Mouse (Mus musculus): ENCODE data around the gene Fzr1. TPM values are rescaled to one million over a fixed set of nuclear protein-coding genes. Genes with fewer than 3 reads are reported as not detected.

Fzr1 gene
- total RNA-seq, 2 experiments from 2014 or later = 15.3 to 15.4 TPM

DNA sequence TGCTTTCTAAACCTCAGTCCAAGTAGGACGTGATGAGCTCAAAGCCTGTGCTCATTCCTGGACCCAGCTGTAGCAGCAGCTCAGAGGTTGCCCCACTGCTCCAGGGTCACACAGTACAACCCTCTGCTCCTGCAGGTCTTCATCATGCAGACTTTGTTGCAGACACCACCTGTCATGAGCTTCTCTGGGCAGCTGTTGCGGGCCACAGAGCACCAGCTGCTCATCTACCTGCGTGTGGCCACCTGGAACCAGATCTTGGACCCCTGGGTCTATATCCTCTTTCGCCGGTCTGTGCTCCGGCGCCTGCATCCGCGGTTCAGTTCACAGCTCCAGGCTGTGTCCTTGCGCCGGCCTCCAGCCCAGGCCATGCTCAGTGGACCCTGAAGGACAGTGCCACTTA is 44.0 kb downstream of the Fzr1 start:
- DNase-seq (ENCODE audit: low spot score) = no peak

DNA sequence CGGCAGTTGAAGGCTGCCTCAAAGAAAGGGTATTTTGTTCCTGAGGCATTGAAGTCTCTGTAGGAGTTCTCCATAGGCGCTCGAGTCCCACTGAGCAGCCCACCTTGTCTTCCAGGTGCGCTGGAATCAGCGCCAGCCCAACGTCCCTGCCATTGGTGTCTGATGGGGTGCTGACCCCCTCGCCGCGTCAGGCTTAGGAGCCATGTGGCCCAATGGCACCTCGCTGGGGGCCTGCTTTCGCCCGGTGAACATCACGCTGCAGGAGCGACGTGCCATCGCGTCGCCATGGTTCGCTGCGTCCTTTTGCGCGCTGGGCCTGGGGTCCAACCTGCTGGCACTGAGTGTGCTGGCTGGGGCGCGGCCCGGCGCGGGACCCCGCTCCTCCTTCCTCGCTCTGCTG is 46.0 kb downstream of the Fzr1 start:
- DNase-seq (ENCODE audit: low spot score) = no peak

DNA sequence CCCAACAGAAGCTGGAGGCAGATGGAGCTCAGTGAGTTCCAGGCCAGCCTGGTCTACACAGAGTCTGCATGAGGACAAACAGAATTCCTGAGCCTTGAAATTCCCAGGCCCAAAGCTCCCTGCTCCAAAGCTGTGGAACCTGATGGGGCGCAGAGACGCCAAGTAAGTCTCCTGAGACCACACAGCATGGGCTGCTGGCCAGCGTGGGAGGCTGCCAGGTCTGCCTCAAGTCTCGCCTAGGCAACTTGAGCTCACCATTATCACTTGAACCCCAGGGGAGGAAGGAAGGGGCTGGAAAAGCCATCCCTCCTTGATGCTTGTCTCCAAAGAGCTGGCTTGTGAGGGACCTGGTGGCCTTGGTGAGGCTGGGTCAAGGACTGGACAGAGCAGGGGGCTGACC is 48.3 kb downstream of the Fzr1 start:
- DNase-seq (ENCODE audit: low spot score) = peak; percentile 54

DNA sequence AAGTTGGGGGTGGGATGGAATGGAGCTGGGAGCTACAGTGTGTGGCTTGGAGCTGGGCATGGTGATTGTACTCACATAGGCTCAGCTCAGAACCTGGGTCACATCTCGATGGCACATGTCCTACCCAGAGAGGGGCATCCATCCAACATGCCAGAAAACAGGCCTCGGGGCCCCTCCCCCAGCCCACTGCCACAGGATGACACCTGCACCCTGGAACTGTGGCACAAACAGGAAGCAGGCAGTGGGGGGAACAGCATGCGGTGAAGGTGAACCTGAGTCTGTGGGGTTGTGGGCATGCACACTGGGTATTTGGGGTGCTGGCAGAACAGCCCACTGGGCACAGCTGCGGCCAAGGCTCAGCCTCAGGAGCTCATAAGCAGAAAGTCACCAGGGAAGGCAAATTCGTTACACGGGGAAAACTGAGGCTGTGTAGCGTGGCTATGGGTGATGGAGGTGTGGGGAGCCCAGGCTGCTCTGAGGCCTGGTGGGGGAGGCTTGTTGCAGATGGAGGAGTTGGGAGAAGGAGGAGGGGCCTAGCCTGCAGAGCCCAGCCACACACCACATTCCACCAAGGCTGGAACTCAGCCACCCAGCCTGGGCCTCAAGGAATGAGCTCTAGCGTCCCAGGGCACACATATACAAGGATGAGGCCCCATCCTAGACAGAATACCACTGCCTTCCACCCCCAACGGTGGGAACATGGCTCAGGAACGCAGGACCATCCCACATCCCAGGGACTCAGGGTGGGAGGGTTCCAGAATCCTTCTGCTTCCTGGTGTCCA is 48.9 kb downstream of the Fzr1 start:
- no peak for DNase-seq (ENCODE audit: low spot score)

DNA sequence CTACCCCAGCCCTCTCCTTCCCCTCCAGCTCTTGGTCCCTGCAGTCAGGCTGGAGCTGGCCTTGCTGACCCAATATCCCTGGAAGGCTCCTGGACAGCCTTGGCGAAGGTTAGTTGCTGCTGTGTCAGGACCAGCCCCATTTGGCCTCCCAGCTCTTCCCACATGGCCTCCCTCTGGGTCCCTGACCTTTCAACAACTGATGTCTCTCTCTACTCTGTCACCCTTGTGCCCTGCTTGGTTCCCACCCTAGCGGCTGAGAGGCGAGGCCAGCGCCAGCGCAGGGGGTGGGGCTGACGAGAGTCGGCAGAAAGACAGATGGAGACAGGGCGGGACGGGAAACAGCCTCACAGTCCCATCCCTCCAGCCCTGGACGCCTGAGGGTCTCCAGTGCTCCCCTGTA is 49.9 kb downstream of the Fzr1 start, which contains the start of gene Tbxa2r:
Tbxa2r (plus strand) TSS at position 346 of the 400 bp plus-strand sequence.
- DNase-seq (ENCODE audit: low spot score) = peak; percentile 48

DNA sequence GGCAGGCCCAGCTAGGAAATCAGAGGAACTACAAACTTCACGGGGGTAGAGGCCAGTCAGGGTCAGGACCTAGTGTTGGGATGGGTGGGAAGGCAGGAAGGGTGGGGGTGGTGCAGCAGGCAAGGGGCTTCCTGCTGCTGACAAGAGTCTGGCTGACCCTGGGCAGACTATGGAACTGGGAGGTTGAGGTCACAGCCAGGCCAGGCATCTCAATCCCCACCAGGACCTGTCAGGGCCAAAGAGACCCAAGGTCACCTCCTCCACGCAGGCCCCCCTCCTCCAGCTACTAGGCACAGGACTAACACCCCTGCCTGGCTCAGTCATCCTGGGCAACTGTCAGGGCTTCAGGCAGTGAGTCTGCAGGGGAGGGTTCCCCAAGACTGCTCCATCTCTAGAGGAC is 50.4 kb downstream of the Fzr1 start:
- DNase-seq (ENCODE audit: low spot score) = no peak

DNA sequence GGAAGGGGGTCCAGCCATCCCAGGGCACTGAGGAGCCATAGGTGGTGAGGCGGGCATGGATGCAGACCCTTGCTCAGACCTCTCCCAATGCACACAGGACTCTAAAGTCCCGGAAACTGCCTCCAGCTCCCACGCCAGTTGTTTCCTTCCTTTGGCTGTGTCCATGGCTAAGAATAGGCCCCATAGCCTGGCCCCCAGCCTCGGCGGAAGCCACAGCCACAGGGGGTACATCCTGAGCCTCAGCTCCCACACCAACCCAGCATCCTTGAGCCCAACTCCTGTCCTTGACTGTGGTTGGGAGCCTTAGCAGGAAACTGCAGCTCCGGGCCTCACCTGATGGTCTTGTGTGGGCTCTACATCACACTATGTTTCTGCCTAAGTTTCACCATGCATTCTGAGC is 51.5 kb downstream of the Fzr1 start:
- DNase-seq (ENCODE audit: low spot score) = no peak

DNA sequence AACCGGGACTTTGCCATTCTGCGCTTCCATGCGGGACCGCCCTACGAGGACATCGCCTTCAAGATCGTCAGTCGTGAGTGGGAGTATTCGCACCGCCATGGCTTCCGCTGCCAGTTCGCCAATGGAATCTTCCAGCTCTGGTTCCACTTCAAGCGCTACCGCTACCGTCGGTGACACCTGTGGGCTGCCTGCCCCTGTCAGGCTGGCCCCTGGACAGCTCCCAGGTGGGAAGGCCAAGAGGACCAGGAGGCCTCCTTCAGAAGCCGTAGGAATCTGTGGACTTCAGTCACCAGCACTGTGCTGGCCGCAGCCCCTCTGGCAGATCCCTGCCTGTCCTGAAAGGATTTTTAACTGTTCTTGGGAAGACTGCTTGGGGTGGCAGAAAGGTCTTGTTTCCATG is 52.5 kb downstream of the Fzr1 start:
- no peak for DNase-seq (ENCODE audit: low spot score)

DNA sequence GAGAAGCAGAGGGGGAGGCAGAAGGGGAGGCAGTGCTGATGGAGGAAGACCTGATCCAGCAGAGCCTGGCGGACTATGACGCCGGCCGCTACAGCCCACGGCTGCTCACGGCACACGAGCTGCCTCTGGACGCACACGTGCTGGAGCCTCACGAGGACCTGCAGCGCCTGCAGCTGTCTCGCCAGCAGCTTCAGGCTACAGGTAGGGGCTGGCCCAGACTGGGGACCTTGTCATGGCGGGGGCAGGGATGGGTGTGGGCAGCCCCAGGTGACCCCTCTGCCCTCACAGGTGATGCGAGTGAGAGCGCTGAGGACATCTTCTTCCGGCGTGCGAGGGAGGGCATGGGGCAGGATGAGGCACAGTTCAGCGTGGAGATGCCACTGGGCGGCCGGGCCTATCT is 53.1 kb downstream of the Fzr1 start:
- no peak for DNase-seq (ENCODE audit: low spot score)

DNA sequence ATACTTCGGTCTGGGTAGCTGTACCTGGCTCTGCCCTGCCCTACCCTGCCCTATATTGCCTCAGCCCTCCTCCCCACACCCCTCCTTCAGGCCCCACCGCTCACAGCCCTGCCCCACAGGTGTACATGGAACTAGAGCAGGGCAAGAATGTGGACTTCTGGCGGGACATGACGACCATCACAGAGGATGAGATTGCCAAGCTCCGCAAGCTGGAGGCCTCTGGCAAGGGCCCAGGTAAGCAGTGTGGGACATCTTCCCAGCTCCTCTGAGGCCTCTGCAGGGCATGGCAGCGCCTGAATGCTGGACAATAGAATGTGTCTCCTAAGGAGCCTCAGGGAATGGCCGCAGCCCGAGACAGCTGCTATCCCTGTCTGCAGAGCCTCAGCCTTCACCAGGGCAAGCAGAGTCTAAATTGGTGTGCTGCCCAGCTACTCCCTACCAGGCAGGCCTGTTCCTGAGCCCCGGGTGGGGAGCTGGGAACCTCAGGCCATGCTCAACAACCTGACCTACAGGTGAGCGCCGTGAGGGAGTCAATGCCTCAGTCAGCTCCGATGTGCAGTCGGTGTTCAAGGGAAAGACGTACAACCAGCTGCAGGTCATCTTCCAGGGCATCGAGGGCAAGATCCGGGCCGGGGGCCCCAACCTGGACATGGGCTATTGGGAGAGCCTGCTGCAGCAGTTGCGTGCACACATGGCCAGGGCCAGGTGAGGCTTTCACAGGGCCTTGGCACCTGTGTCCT is 54.4 kb downstream of the Fzr1 start:
- DNase-seq (ENCODE audit: low spot score) = no peak

DNA sequence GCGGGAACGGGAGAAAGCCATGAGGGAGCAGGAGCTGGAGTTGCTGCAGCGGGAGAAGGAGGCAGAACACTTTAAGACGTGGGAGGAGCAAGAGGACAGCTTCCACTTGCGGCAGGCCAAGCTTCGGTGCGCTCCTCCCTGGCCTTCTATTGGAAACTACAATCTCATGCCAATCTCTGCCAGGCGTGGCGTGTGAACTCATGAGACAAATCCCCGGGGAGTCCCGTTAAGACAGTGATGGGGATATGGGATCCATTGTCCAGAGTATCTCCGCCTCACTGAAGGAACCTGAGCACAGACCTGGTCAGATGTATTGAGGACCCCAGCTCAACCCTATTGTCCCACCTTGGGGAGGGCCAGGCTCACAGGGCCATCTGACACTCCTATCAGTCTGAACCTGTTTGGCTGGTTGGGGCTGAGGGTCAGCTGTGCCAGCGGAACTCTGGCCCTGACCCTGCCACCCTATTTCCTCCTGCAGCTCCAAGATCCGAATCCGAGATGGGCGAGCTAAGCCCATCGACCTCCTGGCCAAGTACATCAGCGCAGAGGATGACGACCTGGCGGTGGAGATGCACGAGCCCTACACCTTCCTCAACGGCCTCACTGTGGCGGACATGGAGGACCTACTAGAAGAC is 55.1 kb downstream of the Fzr1 start:
- DNase-seq (ENCODE audit: low spot score) = no peak

DNA sequence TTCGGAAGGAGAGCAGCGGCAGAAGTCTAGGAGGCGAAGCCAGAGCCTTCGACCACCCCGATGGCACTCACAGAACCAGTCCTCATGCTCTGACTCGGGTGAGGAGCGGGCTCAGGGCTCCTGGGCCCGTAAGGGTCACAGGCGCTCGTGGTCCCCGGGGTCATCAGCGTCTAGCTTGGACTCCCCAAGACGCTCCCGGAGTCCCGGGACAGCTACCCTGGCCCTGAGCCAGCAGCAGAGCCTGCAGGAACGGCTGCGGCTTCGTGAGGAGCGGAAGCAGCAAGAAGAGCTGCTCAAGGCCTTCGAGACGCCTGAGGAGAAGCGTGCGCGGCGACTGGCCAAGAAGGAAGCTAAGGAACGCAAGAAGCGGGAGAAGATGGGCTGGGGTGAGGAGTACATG is 55.9 kb downstream of the Fzr1 start:
- no peak for DNase-seq (ENCODE audit: low spot score)

DNA sequence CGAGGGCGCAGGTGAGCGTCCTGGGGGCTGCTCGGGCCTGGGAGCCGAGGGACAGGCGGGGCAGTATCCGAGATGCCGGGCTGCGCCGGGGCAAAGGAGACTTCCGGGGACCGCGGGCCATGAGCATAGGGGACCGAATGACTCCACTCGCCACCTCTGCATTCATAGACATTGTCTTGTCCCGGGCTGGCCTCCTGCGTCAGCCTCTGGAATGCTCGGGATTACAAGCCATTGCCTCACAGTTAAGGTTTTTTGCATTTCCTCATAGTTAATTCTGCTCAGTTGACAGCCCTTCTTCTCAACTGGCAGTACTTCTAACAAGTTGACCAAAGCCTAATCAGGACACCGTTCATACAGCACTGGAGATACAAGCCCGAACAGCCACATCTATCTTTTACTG is 56.9 kb downstream of the Fzr1 start:
- no peak for DNase-seq (ENCODE audit: low spot score)

DNA sequence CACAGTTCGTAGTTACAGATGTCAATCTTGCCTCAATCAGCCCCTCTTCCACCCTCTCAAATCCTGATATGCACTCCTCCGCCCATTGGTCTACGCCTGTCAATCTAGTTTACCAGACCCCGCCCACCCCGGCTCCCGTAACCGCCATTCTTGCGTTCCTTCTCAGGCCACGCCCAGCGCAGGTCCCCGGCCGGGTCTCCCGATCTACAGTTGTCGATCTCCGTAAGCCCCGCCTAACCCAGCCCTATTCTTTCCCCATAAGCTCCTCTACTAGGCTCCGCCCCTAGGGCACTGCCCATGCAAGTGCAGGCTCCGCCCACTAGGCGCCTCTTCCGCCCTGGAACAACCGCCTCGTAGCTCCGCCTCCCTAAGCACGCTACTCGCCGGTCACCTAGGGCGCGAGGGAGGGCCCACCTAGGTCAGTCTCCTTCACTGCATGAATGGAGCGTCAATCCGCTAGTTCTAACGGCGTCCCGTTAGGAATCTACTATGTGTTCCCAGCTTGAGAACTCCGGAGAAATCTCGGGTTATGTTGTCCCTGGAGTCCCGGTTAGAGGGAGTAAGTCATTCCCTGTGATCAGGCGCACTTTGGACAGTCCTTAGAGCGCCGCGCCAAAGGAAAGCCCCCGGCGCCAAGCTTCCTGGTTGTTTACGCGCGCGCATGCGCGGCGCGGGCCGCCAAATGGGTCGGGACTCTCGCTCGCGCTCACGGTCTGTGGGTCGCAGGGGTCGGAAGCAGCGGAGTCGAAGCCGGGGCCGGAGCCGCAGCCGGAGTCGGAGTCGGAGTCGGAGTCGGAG is 57.6 kb downstream of the Fzr1 start, which contains the start of gene Cactin:
Cactin (plus strand) TSS at position 554 of the 798 bp plus-strand sequence.
- DNase-seq (ENCODE audit: low spot score) = peak; percentile 100

DNA sequence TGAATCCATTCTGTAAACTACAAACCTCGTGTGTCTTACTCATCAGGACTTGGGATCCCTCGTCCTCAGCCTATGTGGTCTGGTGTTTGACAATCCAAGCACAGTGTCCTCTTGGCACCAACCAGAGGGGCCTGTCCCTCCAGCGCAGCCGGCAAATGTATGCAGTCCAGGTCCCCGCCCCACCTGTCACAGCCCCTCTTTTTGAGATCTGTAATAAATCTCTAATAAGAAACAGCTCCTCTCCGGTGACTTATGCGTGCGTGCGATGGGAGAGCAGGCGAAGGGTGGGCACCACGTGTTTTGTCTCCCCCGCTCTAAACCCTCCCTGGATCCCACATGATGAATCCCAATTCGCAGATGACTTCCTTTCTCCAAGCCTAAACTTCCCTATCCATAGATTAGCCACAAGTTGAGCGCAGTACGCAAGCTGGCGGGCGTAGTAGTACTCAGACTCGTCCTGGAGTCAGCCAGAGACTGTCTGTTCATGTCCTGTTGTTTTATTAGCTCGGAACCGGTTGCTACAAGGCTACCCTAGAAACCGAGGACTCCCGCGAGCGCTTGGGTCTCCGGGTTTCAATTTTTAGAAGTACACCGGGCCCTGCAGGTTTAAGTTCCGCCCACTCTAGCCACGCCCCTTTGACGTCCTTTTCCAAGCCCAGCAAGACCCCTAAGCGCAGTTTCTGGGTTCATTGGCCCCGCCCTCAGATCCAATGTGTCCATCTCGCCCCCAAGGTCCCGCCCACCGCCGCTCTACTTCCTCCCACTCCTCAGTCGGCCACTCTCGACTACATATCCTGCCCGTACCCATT is 58.4 kb downstream of the Fzr1 start:
- DNase-seq (ENCODE audit: low spot score) = peak; percentile 26

DNA sequence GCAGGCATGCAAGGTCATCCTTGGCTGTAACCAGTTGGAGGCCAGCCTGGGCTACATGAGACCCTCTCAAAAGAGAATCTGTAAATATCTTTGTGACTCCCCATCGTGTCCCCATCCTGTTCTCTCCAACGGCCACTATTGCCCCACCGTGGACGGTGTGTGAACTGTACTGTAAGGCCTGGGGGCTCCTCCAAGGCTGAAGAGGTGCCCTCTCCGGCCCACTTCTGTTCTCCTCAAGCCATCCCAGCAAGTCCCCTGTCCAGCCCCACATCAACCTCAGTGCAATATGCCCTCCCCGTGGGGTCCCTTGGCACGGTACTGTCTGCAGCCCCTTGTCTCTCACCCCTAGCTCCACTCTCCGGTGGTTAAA is 59.0 kb downstream of the Fzr1 start:
- no peak for DNase-seq (ENCODE audit: low spot score)

DNA sequence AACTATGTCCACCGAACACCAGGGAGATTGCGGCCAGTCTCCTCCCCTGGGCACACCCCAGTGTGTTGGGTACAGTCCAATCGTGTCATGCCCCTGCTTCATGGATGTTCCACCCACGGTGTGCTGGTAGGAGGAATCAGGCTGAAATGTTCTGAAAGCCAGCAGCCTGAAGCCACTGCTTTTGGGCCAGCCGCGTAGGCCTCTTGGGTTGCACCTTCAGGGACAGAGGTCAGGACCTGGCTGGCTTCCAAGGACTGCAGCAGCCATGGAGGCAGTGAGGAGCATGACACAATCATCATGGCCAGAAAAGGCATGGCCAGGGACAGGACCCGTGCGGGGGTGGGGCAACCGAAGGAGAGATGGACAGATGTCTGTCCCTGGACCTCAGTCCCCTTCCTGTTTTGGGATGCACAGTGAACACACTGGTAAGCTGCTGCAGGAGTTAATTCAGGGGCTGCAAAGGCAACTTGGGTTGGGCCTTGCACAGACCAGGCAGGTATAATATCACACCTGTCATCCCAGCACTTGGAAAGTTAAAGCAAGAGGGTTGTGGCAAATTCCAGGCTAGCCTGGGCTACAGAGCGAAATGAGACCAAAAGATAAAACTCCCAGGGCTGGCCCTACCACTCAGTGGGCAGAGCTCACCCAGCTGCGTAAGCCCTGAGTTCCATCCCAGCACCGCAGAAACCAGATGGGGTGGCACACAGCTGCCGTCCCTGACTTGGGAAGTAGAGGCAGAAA is 59.6 kb downstream of the Fzr1 start:
- peak; percentile 54 for DNase-seq (ENCODE audit: low spot score)

DNA sequence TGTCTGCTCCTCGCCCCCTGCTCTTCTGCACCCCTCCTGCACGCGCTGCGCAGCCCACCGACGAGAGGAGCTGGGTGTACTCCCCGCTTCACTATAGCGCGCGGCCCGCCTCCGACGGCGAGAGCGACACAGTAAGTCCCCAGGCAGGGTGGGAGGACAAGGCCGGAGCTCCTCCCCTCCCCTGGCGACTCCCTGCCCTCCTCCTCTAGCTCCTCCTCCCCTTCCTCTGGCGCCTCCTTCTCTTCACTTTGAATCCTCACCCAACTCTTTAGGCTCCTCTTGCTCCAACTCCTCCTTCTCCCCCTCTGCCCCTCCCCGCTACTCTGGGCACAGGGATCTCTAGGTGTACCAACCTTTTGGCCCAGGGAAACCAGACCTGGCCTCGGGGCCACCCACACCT is 61.0 kb downstream of the Fzr1 start:
- no peak for DNase-seq (ENCODE audit: low spot score)

DNA sequence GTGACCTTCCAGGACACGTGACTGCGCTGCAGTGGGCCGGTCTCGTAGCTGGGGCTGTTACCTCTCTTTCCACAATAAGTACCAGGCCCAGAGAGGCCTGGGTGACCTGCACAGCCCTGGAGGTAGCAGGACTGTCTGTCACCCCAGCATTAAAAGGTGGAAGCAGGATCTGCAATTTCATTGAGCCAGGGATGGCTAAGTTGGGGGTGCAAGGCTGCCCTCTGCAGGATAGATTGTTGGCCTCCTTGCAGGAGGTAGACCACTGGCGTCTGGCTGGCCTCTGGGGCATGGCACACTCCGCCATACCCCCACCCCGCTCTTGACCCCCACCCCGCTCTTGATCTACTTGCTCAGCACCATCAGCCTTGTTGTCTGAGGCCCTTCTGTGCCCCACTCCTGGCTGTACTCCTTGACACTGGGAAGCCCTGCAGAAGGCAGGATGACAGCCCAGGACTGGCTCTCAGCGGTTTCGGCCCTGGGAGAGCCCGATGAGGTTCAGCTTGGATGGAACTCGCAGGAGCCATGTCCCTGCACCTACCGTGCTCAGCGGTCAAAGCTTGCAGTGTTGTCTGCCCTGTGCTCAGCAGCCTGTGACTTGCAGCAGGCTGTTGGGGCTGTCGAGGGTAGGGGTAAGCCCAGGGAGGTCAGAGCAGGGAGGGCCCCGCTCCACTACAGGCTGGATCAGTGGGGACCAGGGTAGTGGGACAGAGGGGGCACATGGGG is 61.8 kb downstream of the Fzr1 start:
- no peak for DNase-seq (ENCODE audit: low spot score)
